Mouse (Mus musculus) myocyte (in vitro differentiated cells): ENCODE measurements around the gene Bcl2a1b.
"Not testable (repeated sequence)": the region's sequence is repeated elsewhere in the genome, so short reads cannot be mapped to it uniquely, and the experiment has no call there.

Experiments used
- CEBPB ChIP-seq: IDR thresholded peaks from 2 replicates; pipeline ENCODE4 v1.6.1; 2011; ENCODE audit warnings: mild to moderate bottlenecking, moderate library complexity; ENCODE audit not compliant: poor library complexity, insufficient read depth, severe bottlenecking
- MAX ChIP-seq: IDR thresholded peaks from one replicate; pipeline ENCODE4 v1.6.1; 2011; ENCODE audit warnings: low read depth, mild to moderate bottlenecking, control low read depth
- MYOD1 ChIP-seq, 3 experiments: IDR thresholded peaks; one replicate each; pipeline ENCODE4 v1.6.1; 2011; ENCODE audit warnings: control low read depth in 2 of 3, low read depth in 2 of 3, mild to moderate bottlenecking in 2 of 3, moderate library complexity in 1 of 3; ENCODE audit not compliant: insufficient read length in 2 of 3, control insufficient read depth in 1 of 3
- MYOG ChIP-seq, 3 experiments: IDR thresholded peaks; one replicate each; pipeline ENCODE4 v1.6.1; 2011; ENCODE audit warnings: control low read depth in 2 of 3, low read depth in 2 of 3, mild to moderate bottlenecking in 2 of 3; ENCODE audit not compliant: insufficient read length in 2 of 3, control insufficient read depth in 1 of 3, insufficient read depth in 1 of 3
- POLR2A ChIP-seq: IDR thresholded peaks from one replicate; pipeline ENCODE4 v1.6.1; 2011; ENCODE audit warnings: low read depth, mild to moderate bottlenecking, control low read depth, moderate library complexity; ENCODE audit not compliant: insufficient read length
- POLR2AphosphoS2 ChIP-seq: IDR thresholded peaks from one replicate; pipeline ENCODE4 v1.6.1; 2011; ENCODE audit warnings: low read depth, control low read depth; ENCODE audit not compliant: insufficient read length
- REST ChIP-seq: IDR thresholded peaks from one replicate; pipeline ENCODE4 v1.6.1; 2011; ENCODE audit warnings: mild to moderate bottlenecking, control low read depth, moderate library complexity; ENCODE audit not compliant: insufficient read depth, insufficient read length
- TCF12 ChIP-seq: IDR thresholded peaks from one replicate; pipeline ENCODE4 v1.6.1; 2011; ENCODE audit warnings: mild to moderate bottlenecking, control low read depth; ENCODE audit not compliant: poor library complexity, insufficient read depth, severe bottlenecking
- USF1 ChIP-seq: IDR thresholded peaks from one replicate; pipeline ENCODE4 v1.6.1; 2011; ENCODE audit warnings: low read depth, mild to moderate bottlenecking, control low read depth, moderate library complexity

DNA sequence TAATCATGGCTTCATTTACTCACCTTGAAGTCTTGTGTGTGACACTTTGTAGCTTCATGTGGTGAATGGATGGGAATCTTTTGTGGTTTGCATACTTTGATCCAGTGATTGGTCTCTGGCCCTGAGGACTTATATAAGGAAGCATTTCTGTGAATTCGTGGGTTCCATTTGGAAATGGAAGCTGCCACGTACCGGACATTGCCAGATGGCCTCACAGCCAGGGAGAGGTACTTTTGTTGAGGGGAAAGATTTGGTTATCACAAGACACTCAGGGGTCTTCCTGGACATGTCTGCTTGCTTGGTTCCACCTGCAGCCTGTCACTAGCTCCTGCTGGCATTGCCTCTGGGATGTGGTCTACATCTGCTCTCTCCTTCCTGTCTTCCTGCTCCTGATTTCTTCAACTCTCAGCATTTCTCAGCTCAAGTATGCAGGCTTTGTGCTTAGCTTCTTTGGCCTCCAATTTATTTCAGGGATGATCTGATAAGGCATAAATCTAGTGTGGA lies 41.6 kb downstream of the Bcl2a1b start:
- TF ChIP-seq POLR2A; MAX; MYOD1 (IDR thresholded peaks at IDR 0.05; ENCODE audit: control insufficient read depth in 1 of 3, insufficient read length in 2 of 3, low read depth in 2 of 3); CEBPB; POLR2AphosphoS2; REST; USF1; TCF12; MYOG (IDR thresholded peaks at IDR 0.05; ENCODE audit: control insufficient read depth in 1 of 3, insufficient read depth in 1 of 3, insufficient read length in 2 of 3, low read depth in 2 of 3): not testable (repeated sequence)
